Mouse (Mus musculus) hindbrain, postnatal 0 days (tissue): ENCODE results near the gene BC048562. TPM values are rescaled to one million over a fixed set of nuclear protein-coding genes. Genes with fewer than 3 reads are reported as not detected.

Source experiments
- ATAC-seq: fragments of 200-750 bp; cut with Nextera tagmentation; 2 replicates; pipeline ENCODE4 v1.8.0; 2017; ENCODE audit warnings: mild to moderate bottlenecking, moderate TSS enrichment, moderate library complexity
- DNase-seq: peaks from one replicate; pipeline ENCODE4 v3.0.0-alpha.2; 2015; ENCODE audit warnings: low spot score
- H3K27ac ChIP-seq: fragments of 300-500 bp; sonication (generic); 2 replicates; pipeline ENCODE4 v1.5.1; 2014; ENCODE audit warnings: mild to moderate bottlenecking
- H3K27me3 ChIP-seq: fragments of 300-500 bp; sonication (generic); 2 replicates; pipeline ENCODE4 v1.6.1; 2014; ENCODE audit warnings: low read length, mixed read lengths; ENCODE audit not compliant: insufficient read depth
- H3K36me3 ChIP-seq: fragments of 300-500 bp; sonication (generic); 2 replicates; pipeline ENCODE4 v1.6.1; 2014; ENCODE audit warnings: low read length, mixed read lengths; ENCODE audit not compliant: insufficient read depth
- H3K4me1 ChIP-seq: fragments of 300-500 bp; sonication (generic); 2 replicates; pipeline ENCODE4 v1.6.1; 2014; ENCODE audit warnings: antibody characterized with exemption, low read length, mixed read lengths; ENCODE audit not compliant: insufficient read depth
- H3K4me2 ChIP-seq: fragments of 300-500 bp; sonication (generic); 2 replicates; pipeline ENCODE4 v1.6.1; 2014; ENCODE audit warnings: low read depth, mild to moderate bottlenecking, low read length, moderate library complexity, mixed read lengths
- H3K4me3 ChIP-seq: fragments of 300-500 bp; sonication (generic); 2 replicates; pipeline ENCODE4 v1.5.1; 2014; ENCODE audit warnings: low read length
- H3K9ac ChIP-seq: fragments of 300-500 bp; sonication (generic); replicated peaks from 2 replicates; pipeline ENCODE4 v1.6.1; 2014; ENCODE audit warnings: mild to moderate bottlenecking, low read length, moderate library complexity, mixed read lengths
- H3K9me3 ChIP-seq: fragments of 300-500 bp; sonication (generic); 2 replicates; pipeline ENCODE4 v1.6.1; 2016; ENCODE audit warnings: low read length, mixed read lengths
- CTCF ChIP-seq: IDR thresholded peaks from 2 replicates; pipeline ENCODE4 v1.5.1; 2016; ENCODE audit warnings: antibody characterized with exemption, control low read depth, low read depth
- WGBS: fragments of 180-500 bp; shearing (Covaris S2); extraction: QIAGEN DNeasy Blood & Tissue Kit; methylation state at CpG from one replicate; pipeline ENCODE4 v1.1.7; 2014; 5-methylcytosine and 5-hydroxymethylcytosine counted together
- polyA plus RNA-seq: library from polyadenylated mRNA; unstranded; fragments of >200 nt; fragmentation: Nextera tagmentation; extraction: Ambion mirVana; gene quantifications from 2 replicates; pipeline ENCODE4 v1.2.1, GENCODE M21; 2015
- total RNA-seq: library from RNA; depleted of rRNA; stranded (reverse); fragments of >200 nt; gene quantifications from 2 replicates; pipeline ENCODE4 v1.2.3, GENCODE M21; 2014; rRNA removed

The BC048562 gene
- not detected in 2 replicates for total RNA-seq
- not detected in 2 replicates for polyA plus RNA-seq

GRCm38 (mm10) chr9:108436182-108436581 lies at the start of gene BC048562:
TSS of gene BC048562 (plus strand) at chr9:108436482.
- Histone ChIP-seq H3K9me3 (no peaks in the 10 kb centered on the region), H3K4me2 (no peak within 1 kb of the TSS), H3K4me3 (no peak within 1 kb of the TSS), H3K27me3 (no peaks in the 10 kb centered on the region), H3K9ac (no peak within 1 kb of the TSS), H3K4me1 (peaks cover 4% of the 10 kb centered on the region; the same call in 1 of the 2 replicates), H3K27ac (no peak within 1 kb of the TSS), H3K36me3 (no peaks in the 10 kb centered on the region)
- peak; percentile 31 for DNase-seq
- no peak for TF ChIP-seq CTCF
- 24% methylated on average over 3 of the region's 3 CpGs for WGBS
- ATAC-seq = 0 out of 2 replicates have a peak, but pooled peaks have one; percentile 32

- H3K9me3 ChIP-seq = no peaks in the 10 kb centered on the region
- no peak for TF ChIP-seq CTCF
- ATAC-seq = no peak
- H3K27me3 ChIP-seq = no peaks in the 10 kb centered on the region
- no peak overlapping the region for H3K27ac ChIP-seq
- no peak overlapping the region for H3K4me2 ChIP-seq
- no peak overlapping the region for H3K4me3 ChIP-seq
- H3K9ac ChIP-seq = no peak overlapping the region
- no peak for DNase-seq
- H3K36me3 ChIP-seq = peaks cover 73% of the 10 kb centered on the region
- WGBS = 80% methylated on average over 4 of the region's 4 CpGs
- no peaks in the 10 kb centered on the region for H3K4me1 ChIP-seq
Observed at GRCm38 (mm10) chr9:108386816-108387215, 49.5 kb upstream of the BC048562 start.

DNA sequence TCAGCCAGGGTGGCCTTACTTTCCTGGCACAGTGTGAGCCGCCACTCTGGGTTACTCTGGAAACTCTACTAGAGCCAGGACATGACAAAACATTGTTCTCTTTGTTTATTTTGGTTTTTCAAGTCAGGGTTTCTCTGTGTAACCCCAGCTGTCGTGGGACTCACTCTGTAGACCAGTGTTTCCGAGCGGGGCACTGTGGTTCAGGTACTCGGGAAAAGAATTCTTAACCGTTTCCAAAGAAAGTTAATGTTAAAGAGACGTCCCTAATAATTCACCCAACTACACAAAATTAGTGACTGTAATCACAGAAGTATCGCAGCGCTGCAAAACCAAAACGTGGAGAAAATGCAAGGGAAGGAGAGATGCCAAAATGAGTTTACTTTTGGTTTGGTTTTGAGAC lies 47.7 kb upstream of the BC048562 start:
- Histone ChIP-seq H3K4me1 (no peaks in the 10 kb centered on the region), H3K36me3 (peaks cover 67% of the 10 kb centered on the region), H3K4me3 (no peak overlapping the region), H3K4me2 (no peak overlapping the region), H3K9me3 (no peaks in the 10 kb centered on the region), H3K27ac (no peak overlapping the region), H3K9ac (no peak overlapping the region), H3K27me3 (no peaks in the 10 kb centered on the region)
- no peak for TF ChIP-seq CTCF
- no peak for ATAC-seq
- DNase-seq = no peak
- WGBS = 72% methylated on average over 10 of the region's 10 CpGs

- H3K4me3 ChIP-seq = no peak overlapping the region
- no peaks in the 10 kb centered on the region for H3K9me3 ChIP-seq
- DNase-seq (no peak), ATAC-seq (no peak)
- H3K36me3 ChIP-seq = peaks cover 60% of the 10 kb centered on the region
- H3K9ac ChIP-seq = no peak overlapping the region
- no peak overlapping the region for H3K27ac ChIP-seq
- 77% methylated on average over 6 of the region's 6 CpGs for WGBS
- H3K4me1 ChIP-seq = no peaks in the 10 kb centered on the region
- no peak overlapping the region for H3K4me2 ChIP-seq
- no peaks in the 10 kb centered on the region for H3K27me3 ChIP-seq
- TF ChIP-seq CTCF = no peak
Observed at GRCm38 (mm10) chr9:108389220-108389619, 47.1 kb upstream of the BC048562 start.

DNA sequence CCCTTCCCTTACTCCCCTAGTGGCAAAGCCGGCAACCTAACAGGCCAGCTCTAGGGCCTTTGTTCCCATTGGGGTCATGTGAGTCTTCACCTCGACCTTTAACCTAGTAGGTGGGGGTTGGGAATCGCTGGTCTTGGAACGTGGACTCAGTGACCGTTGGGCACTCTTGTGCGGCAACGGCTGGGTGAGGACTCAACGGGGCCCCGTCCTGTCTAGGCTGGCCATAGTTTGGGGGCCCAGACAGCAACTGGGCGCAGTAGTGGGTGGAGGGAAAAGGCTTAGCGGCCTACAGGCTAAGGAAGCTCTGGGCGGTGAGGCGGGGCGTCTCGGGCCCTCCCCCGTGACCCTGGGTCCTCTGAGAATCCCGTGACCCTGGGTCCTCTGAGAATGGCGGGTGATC lies 43.6 kb upstream of the BC048562 start, which contains the start of gene 1700102P08Rik:
1700102P08Rik (plus strand) TSS at position 130 of the 400 bp plus-strand sequence.
- WGBS = 48% methylated on average over 18 of the region's 18 CpGs
- no peak for DNase-seq
- no peak; the same call in 1 of the 2 replicates for TF ChIP-seq CTCF
- H3K27me3 ChIP-seq = no peaks in the 10 kb centered on the region
- no peak for ATAC-seq
- no peaks in the 10 kb centered on the region for H3K9me3 ChIP-seq
- peaks cover 31% of the 10 kb centered on the region for H3K36me3 ChIP-seq
- no peak within 1 kb of the TSS for H3K4me2 ChIP-seq
- no peaks in the 10 kb centered on the region for H3K4me1 ChIP-seq
- no peak within 1 kb of the TSS for H3K27ac ChIP-seq
- H3K9ac ChIP-seq = no peak within 1 kb of the TSS
- H3K4me3 ChIP-seq = no peak within 1 kb of the TSS

- H3K4me2 ChIP-seq = no peak overlapping the region
- DNase-seq (no peak), ATAC-seq (no peak)
- H3K9ac ChIP-seq = no peak overlapping the region
- TF ChIP-seq CTCF = no peak
- peaks cover 20% of the 10 kb centered on the region for H3K36me3 ChIP-seq
- H3K27ac ChIP-seq = no peak overlapping the region
- no peak overlapping the region for H3K4me3 ChIP-seq
- H3K4me1 ChIP-seq = no peaks in the 10 kb centered on the region
- 96% methylated on average over 6 of the region's 6 CpGs for WGBS
- H3K27me3 ChIP-seq = no peaks in the 10 kb centered on the region
- H3K9me3 ChIP-seq = no peaks in the 10 kb centered on the region
Observed at GRCm38 (mm10) chr9:108394191-108394590, 42.1 kb upstream of the BC048562 start.

GRCm38 (mm10) chr9:108395427-108395826 lies 40.9 kb upstream of the BC048562 start:
- WGBS = 82% methylated on average over 1 of the region's 1 CpGs
- H3K9me3 ChIP-seq = no peaks in the 10 kb centered on the region
- no peak overlapping the region for H3K27ac ChIP-seq
- H3K4me2 ChIP-seq = no peak overlapping the region
- H3K9ac ChIP-seq = no peak overlapping the region
- DNase-seq (no peak), ATAC-seq (no peak)
- H3K4me1 ChIP-seq = no peaks in the 10 kb centered on the region
- no peak overlapping the region for H3K4me3 ChIP-seq
- H3K27me3 ChIP-seq = no peaks in the 10 kb centered on the region
- TF ChIP-seq CTCF = no peak
- H3K36me3 ChIP-seq = peaks cover 14% of the 10 kb centered on the region
